Mouse (Mus musculus): ENCODE data around the gene Ankrd34b. TPM values are rescaled to one million over a fixed set of nuclear protein-coding genes. Genes with fewer than 3 reads are reported as not detected.

Ankrd34b gene
- total and polyA plus RNA-seq, 2 experiments from 2014 or later = 0.03 TPM; not detected in 1

- ATAC-seq (ENCODE audit: insufficient read depth, low read depth) (no peak), DNase-seq (ENCODE audit: low spot score) (no peak)
- Histone ChIP-seq H3K4me3 (ENCODE audit: low read depth, low read length) (peak overlapping the region; percentile 62; the same call in 1 of the 2 replicates), H3K4me2 (ENCODE audit: low read depth, low read length) (no peak overlapping the region), H3K27me3 (ENCODE audit: control insufficient read depth, insufficient read depth, low read length) (peaks cover 60% of the 10 kb centered on the region), H3K4me1 (ENCODE audit: control insufficient read depth, insufficient read depth) (no peaks in the 10 kb centered on the region; the same call in 1 of the 2 replicates), H3K27ac (ENCODE audit: low read depth) (no peak overlapping the region), H3K9ac (replicated peaks; ENCODE audit: low read depth, low read length) (no peak overlapping the region), H3K9me3 (replicated peaks; ENCODE audit: control insufficient read depth, low read length) (no peaks in the 10 kb centered on the region), H3K36me3 (replicated peaks; ENCODE audit: control insufficient read depth, insufficient read depth, low read length) (no peaks in the 10 kb centered on the region)
- TF ChIP-seq CTCF (IDR thresholded peaks at IDR 0.05; ENCODE audit: low read depth) = no peak
- no peak for TF ChIP-seq EP300 (IDR thresholded peaks at IDR 0.05; ENCODE audit: low read depth)
- 42% methylated on average over 4 of the region's 4 CpGs for WGBS
Observed at GRCm38 (mm10) chr13:92427351-92427855, 1.7 kb downstream of the Ankrd34b start.

- H3K9ac ChIP-seq (replicated peaks; ENCODE audit: low read depth, low read length) = no peak overlapping the region
- DNase-seq (ENCODE audit: low spot score) (no peak), ATAC-seq (ENCODE audit: insufficient read depth, low read depth) (no peak)
- WGBS = 79% methylated on average over 10 of the region's 10 CpGs
- no peak overlapping the region for H3K27ac ChIP-seq (ENCODE audit: low read depth)
- H3K36me3 ChIP-seq (replicated peaks; ENCODE audit: control insufficient read depth, insufficient read depth, low read length) = no peaks in the 10 kb centered on the region
- no peak overlapping the region for H3K4me3 ChIP-seq (ENCODE audit: low read depth, low read length)
- no peak overlapping the region for H3K4me2 ChIP-seq (ENCODE audit: low read depth, low read length)
- no peaks in the 10 kb centered on the region for H3K4me1 ChIP-seq (ENCODE audit: control insufficient read depth, insufficient read depth)
- H3K27me3 ChIP-seq (ENCODE audit: control insufficient read depth, insufficient read depth, low read length) = no peaks in the 10 kb centered on the region
- H3K9me3 ChIP-seq (replicated peaks; ENCODE audit: control insufficient read depth, low read length) = no peaks in the 10 kb centered on the region
- TF ChIP-seq EP300 (IDR thresholded peaks at IDR 0.05; ENCODE audit: low read depth) (no peak), CTCF (IDR thresholded peaks at IDR 0.05; ENCODE audit: low read depth) (no peak)
Observed at GRCm38 (mm10) chr13:92438656-92439055, 13.0 kb downstream of the Ankrd34b start.

- no peak for TF ChIP-seq CTCF (IDR thresholded peaks at IDR 0.05; ENCODE audit: low read depth)
- no peak for TF ChIP-seq EP300 (IDR thresholded peaks at IDR 0.05; ENCODE audit: low read depth)
- Histone ChIP-seq H3K4me2 (ENCODE audit: low read depth, low read length) (no peak overlapping the region), H3K4me1 (ENCODE audit: control insufficient read depth, insufficient read depth) (no peaks in the 10 kb centered on the region), H3K9ac (replicated peaks; ENCODE audit: low read depth, low read length) (no peak overlapping the region), H3K27me3 (ENCODE audit: control insufficient read depth, insufficient read depth, low read length) (no peaks in the 10 kb centered on the region), H3K36me3 (replicated peaks; ENCODE audit: control insufficient read depth, insufficient read depth, low read length) (no peaks in the 10 kb centered on the region), H3K27ac (ENCODE audit: low read depth) (no peak overlapping the region), H3K9me3 (replicated peaks; ENCODE audit: control insufficient read depth, low read length) (no peaks in the 10 kb centered on the region), H3K4me3 (ENCODE audit: low read depth, low read length) (no peak overlapping the region)
- 74% methylated on average over 13 of the region's 13 CpGs for WGBS
- DNase-seq (ENCODE audit: low spot score) (no peak), ATAC-seq (ENCODE audit: insufficient read depth, low read depth) (no peak)
Observed at GRCm38 (mm10) chr13:92440286-92440685, 14.6 kb downstream of the Ankrd34b start.

GRCm38 (mm10) chr13:92446872-92447271, 21.2 kb downstream of the Ankrd34b start:
- Histone ChIP-seq H3K27ac (ENCODE audit: low read depth) (no peak overlapping the region), H3K4me2 (ENCODE audit: low read depth, low read length) (no peak overlapping the region), H3K9ac (replicated peaks; ENCODE audit: low read depth, low read length) (no peak overlapping the region), H3K27me3 (ENCODE audit: control insufficient read depth, insufficient read depth, low read length) (no peaks in the 10 kb centered on the region), H3K4me3 (ENCODE audit: low read depth, low read length) (no peak overlapping the region), H3K4me1 (ENCODE audit: control insufficient read depth, insufficient read depth) (no peaks in the 10 kb centered on the region), H3K36me3 (replicated peaks; ENCODE audit: control insufficient read depth, insufficient read depth, low read length) (no peaks in the 10 kb centered on the region), H3K9me3 (replicated peaks; ENCODE audit: control insufficient read depth, low read length) (no peaks in the 10 kb centered on the region)
- DNase-seq (ENCODE audit: low spot score) (no peak), ATAC-seq (ENCODE audit: insufficient read depth, low read depth) (no peak)
- TF ChIP-seq CTCF (IDR thresholded peaks at IDR 0.05; ENCODE audit: low read depth) (no peak), EP300 (IDR thresholded peaks at IDR 0.05; ENCODE audit: low read depth) (no peak)
- WGBS = 77% methylated on average over 7 of the region's 7 CpGs

GRCm38 (mm10) chr13:92464698-92465097, 39.0 kb downstream of the Ankrd34b start:
- TF ChIP-seq CTCF (IDR thresholded peaks at IDR 0.05; ENCODE audit: low read depth) = no peak
- TF ChIP-seq EP300 (IDR thresholded peaks at IDR 0.05; ENCODE audit: low read depth) = no peak
- 85% methylated on average over 3 of the region's 3 CpGs for WGBS
- no peak for ATAC-seq (ENCODE audit: insufficient read depth, low read depth)

GRCm38 (mm10) chr13:92467891-92468290, 42.2 kb downstream of the Ankrd34b start:
- Histone ChIP-seq H3K9ac (replicated peaks; ENCODE audit: low read depth, low read length) (no peak overlapping the region), H3K27ac (ENCODE audit: low read depth) (no peak overlapping the region), H3K4me3 (ENCODE audit: low read depth, low read length) (no peak overlapping the region), H3K9me3 (replicated peaks; ENCODE audit: control insufficient read depth, low read length) (no peaks in the 10 kb centered on the region), H3K36me3 (replicated peaks; ENCODE audit: control insufficient read depth, insufficient read depth, low read length) (peaks cover 16% of the 10 kb centered on the region; the same call in 1 of the 2 replicates), H3K27me3 (ENCODE audit: control insufficient read depth, insufficient read depth, low read length) (no peaks in the 10 kb centered on the region), H3K4me1 (ENCODE audit: control insufficient read depth, insufficient read depth) (no peaks in the 10 kb centered on the region), H3K4me2 (ENCODE audit: low read depth, low read length) (no peak overlapping the region)
- no peak for TF ChIP-seq EP300 (IDR thresholded peaks at IDR 0.05; ENCODE audit: low read depth)
- TF ChIP-seq CTCF (IDR thresholded peaks at IDR 0.05; ENCODE audit: low read depth) = no peak
- DNase-seq (ENCODE audit: low spot score) (no peak), ATAC-seq (ENCODE audit: insufficient read depth, low read depth) (no peak)
- WGBS = 59% methylated on average over 9 of the region's 9 CpGs

More at GRCm38 (mm10) chr13:92464698-92465097, 39.0 kb downstream of the Ankrd34b start:
- no peak overlapping the region for H3K4me2 ChIP-seq (ENCODE audit: low read depth, low read length)
- H3K4me3 ChIP-seq (ENCODE audit: low read depth, low read length) = no peak overlapping the region
- no peak overlapping the region for H3K9ac ChIP-seq (replicated peaks; ENCODE audit: low read depth, low read length)
- peaks cover 16% of the 10 kb centered on the region; the same call in 1 of the 2 replicates for H3K36me3 ChIP-seq (replicated peaks; ENCODE audit: control insufficient read depth, insufficient read depth, low read length)
- no peaks in the 10 kb centered on the region for H3K4me1 ChIP-seq (ENCODE audit: control insufficient read depth, insufficient read depth)
- H3K9me3 ChIP-seq (replicated peaks; ENCODE audit: control insufficient read depth, low read length) = no peaks in the 10 kb centered on the region
- DNase-seq (ENCODE audit: low spot score) = no peak
- H3K27ac ChIP-seq (ENCODE audit: low read depth) = no peak overlapping the region
- no peaks in the 10 kb centered on the region for H3K27me3 ChIP-seq (ENCODE audit: control insufficient read depth, insufficient read depth, low read length)
